Mouse (Mus musculus) heart, postnatal 0 days (tissue): Measurements from ENCODE around the gene Clasp2.

Experiments used
- CTCF ChIP-seq: IDR thresholded peaks from 2 replicates; pipeline ENCODE4 v1.5.1; 2016; ENCODE audit warnings: antibody characterized with exemption, control low read depth, low read depth
- EP300 ChIP-seq: IDR thresholded peaks from 2 replicates; pipeline ENCODE4 v1.6.1; 2016; ENCODE audit warnings: antibody characterized with exemption, low read depth

DNA sequence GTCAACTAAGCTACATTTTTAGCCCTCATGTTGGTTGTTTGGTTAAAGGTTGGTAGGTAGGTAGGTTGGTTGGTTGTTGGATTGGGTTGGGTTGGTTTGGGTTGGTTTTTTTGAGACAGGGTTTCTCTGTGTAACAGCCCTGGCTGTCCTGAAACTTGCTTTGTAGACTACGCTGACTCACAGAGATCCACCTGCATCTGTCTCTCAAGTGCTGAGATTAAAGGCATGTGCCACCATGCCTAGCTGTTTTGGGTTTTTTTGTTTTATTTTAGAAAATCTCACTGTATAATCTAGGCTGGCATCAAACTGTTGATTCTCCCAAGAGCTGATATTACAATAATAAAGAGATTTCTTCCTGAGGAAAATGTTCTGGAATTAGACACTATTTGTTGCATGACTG lies 202.1 kb downstream of the Clasp2 start:
- TF ChIP-seq EP300 (no peak), CTCF (no peak)
